ENCODE assay signal across 15 mouse cellular contexts in the genomic region with DNA sequence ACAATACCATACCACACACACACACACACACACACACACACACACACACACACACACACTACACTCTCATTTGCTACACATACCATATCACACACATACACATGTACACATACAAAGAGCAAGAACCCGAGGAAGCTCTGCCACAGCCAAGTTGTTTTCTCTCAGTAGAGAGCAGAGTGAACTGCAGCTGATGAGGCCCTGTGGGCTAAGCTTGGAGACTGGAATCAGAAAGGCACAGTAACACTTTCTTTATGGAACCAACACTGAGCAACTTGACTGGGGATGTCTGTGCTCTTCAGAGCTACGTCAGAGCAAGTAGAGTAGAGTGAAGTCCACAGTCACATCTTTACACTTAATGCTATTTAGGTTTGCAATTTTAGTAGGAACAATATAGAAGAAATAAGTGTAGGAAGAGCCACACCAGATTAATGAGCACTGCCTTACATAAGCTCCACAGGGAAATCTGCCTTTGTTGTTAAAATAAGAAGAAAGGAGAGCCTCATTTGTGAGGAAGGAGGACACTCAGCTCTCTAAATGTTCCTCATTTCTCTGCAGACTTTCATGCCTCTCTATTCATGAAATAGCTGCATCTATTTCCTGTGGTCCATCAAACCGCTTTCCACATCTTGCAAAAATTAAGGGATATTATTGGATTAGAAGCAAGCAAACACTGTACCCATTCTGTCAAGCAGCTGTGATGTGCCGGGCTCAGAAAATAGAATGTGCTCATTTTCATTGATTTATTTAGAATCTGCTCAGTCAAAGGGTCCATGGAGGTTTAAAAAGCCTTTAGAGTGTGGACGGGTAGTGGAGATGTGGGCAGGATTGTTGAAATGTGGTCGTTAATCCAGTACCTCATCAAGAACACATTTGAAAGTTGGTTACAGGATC.
DNase-seq lines count a peak whose midpoint lies in the region; ATAC-seq and TF ChIP-seq lines count a peak whose summit lies in the region.
"Had no signal": no experiment of that assay in that cellular context is flagged by ENCODE, and none has a peak within 500 bp of the region (broad histone marks: within the 10 kb centered on the region; RNA-seq: fewer than 3 reads in every experiment).

No protein-coding gene starts in this region.

- H3K4me1 ChIP-seq in hindbrain, embryonic 11.5 days (replicated peaks; ENCODE audit: control insufficient read depth, insufficient read depth, low read length): no peaks in the 10 kb centered on the region
- no peaks in the 10 kb centered on the region for H3K4me1 ChIP-seq in hindbrain, postnatal 0 days (ENCODE audit: insufficient read depth, low read length)
- H3K4me1 ChIP-seq in midbrain, embryonic 14.5 days (ENCODE audit: control insufficient read depth, insufficient read depth, low read length): no peaks in the 10 kb centered on the region
- H3K4me1 ChIP-seq in midbrain, embryonic 15.5 days: 0 out of 2 replicates have a peak, but pooled peaks cover 3% of the 10 kb centered on the region
- H3K4me1 ChIP-seq in hindbrain, embryonic 13.5 days (replicated peaks): peaks cover 9% of the 10 kb centered on the region
- no peaks in the 10 kb centered on the region for H3K4me1 ChIP-seq in midbrain, embryonic 16.5 days (ENCODE audit: control insufficient read depth, insufficient read depth, low read length)
- H3K4me1 ChIP-seq: limb, embryonic 12.5 days had no signal

- H3K9me3 ChIP-seq in hindbrain, embryonic 11.5 days (ENCODE audit: control insufficient read depth, low read length): no peaks in the 10 kb centered on the region
- H3K9me3 ChIP-seq in hindbrain, postnatal 0 days (ENCODE audit: low read length): no peaks in the 10 kb centered on the region
- no peaks in the 10 kb centered on the region for H3K9me3 ChIP-seq in midbrain, embryonic 14.5 days (ENCODE audit: control insufficient read depth, low read length)
- no peaks in the 10 kb centered on the region for H3K9me3 ChIP-seq in midbrain, embryonic 15.5 days
- H3K9me3 ChIP-seq in hindbrain, embryonic 13.5 days: no peaks in the 10 kb centered on the region
- H3K9me3 ChIP-seq in midbrain, embryonic 16.5 days (replicated peaks; ENCODE audit: control insufficient read depth, low read length, poor library complexity, severe bottlenecking): no peaks in the 10 kb centered on the region
- H3K9me3 ChIP-seq: limb, embryonic 12.5 days had no signal

- WGBS in hindbrain, embryonic 11.5 days: 77% methylated on average over 6 of the region's 6 CpGs
- WGBS in hindbrain, postnatal 0 days: 63% methylated on average over 6 of the region's 6 CpGs
- 55% methylated on average over 6 of the region's 6 CpGs for WGBS in midbrain, embryonic 14.5 days
- 52% methylated on average over 6 of the region's 6 CpGs for WGBS in midbrain, embryonic 15.5 days
- WGBS in hindbrain, embryonic 13.5 days: 60% methylated on average over 6 of the region's 6 CpGs
- WGBS in midbrain, embryonic 16.5 days: 47% methylated on average over 6 of the region's 6 CpGs

- no peak overlapping the region for H3K4me2 ChIP-seq in hindbrain, embryonic 11.5 days (replicated peaks; ENCODE audit: low read depth, low read length)
- H3K4me2 ChIP-seq in hindbrain, postnatal 0 days (ENCODE audit: low read depth, low read length): no peak overlapping the region
- H3K4me2 ChIP-seq in midbrain, embryonic 14.5 days (ENCODE audit: low read length): no peak overlapping the region
- no peak overlapping the region for H3K4me2 ChIP-seq in midbrain, embryonic 15.5 days
- H3K4me2 ChIP-seq in hindbrain, embryonic 13.5 days: no peak overlapping the region
- no peak overlapping the region for H3K4me2 ChIP-seq in midbrain, embryonic 16.5 days (ENCODE audit: low read length)
- H3K4me2 ChIP-seq: limb, embryonic 12.5 days had no signal

- ATAC-seq in hindbrain, embryonic 11.5 days (ENCODE audit: low FRiP score): peak; percentile 47; the same call in 1 of the 2 replicates
- ATAC-seq in hindbrain, postnatal 0 days: no peak
- ATAC-seq in midbrain, embryonic 14.5 days (ENCODE audit: low FRiP score, low TSS enrichment): no peak
- no peak for ATAC-seq in midbrain, embryonic 15.5 days (replicated peaks)
- no peak for ATAC-seq in hindbrain, embryonic 13.5 days (ENCODE audit: low FRiP score)
- peak; percentile 17; the same call in 1 of the 2 replicates for ATAC-seq in midbrain, embryonic 16.5 days
- ATAC-seq: intestine, postnatal 0 days had no signal

- no peaks in the 10 kb centered on the region for H3K36me3 ChIP-seq in hindbrain, embryonic 11.5 days (ENCODE audit: control insufficient read depth, insufficient read depth, low read length)
- no peaks in the 10 kb centered on the region for H3K36me3 ChIP-seq in hindbrain, postnatal 0 days (ENCODE audit: insufficient read depth, low read length)
- no peaks in the 10 kb centered on the region for H3K36me3 ChIP-seq in midbrain, embryonic 14.5 days (ENCODE audit: control insufficient read depth, insufficient read depth, low read length)
- H3K36me3 ChIP-seq in midbrain, embryonic 15.5 days (replicated peaks): no peaks in the 10 kb centered on the region
- H3K36me3 ChIP-seq in hindbrain, embryonic 13.5 days: no peaks in the 10 kb centered on the region
- H3K36me3 ChIP-seq in midbrain, embryonic 16.5 days (ENCODE audit: control insufficient read depth, insufficient read depth, low read length): no peaks in the 10 kb centered on the region
- H3K36me3 ChIP-seq: limb, embryonic 12.5 days had no signal

- no peak for TF ChIP-seq CTCF in hindbrain, postnatal 0 days (IDR thresholded peaks at IDR 0.05; ENCODE audit: low read depth)

- no peaks in the 10 kb centered on the region for H3K27me3 ChIP-seq in hindbrain, embryonic 11.5 days (ENCODE audit: control insufficient read depth, insufficient read depth, low read length)
- H3K27me3 ChIP-seq in hindbrain, postnatal 0 days (ENCODE audit: insufficient read depth, low read length): no peaks in the 10 kb centered on the region
- no peaks in the 10 kb centered on the region for H3K27me3 ChIP-seq in midbrain, embryonic 14.5 days (ENCODE audit: control insufficient read depth, insufficient read depth, low read length)
- no peaks in the 10 kb centered on the region for H3K27me3 ChIP-seq in midbrain, embryonic 15.5 days (replicated peaks)
- H3K27me3 ChIP-seq in hindbrain, embryonic 13.5 days: no peaks in the 10 kb centered on the region
- no peaks in the 10 kb centered on the region for H3K27me3 ChIP-seq in midbrain, embryonic 16.5 days (ENCODE audit: control insufficient read depth, insufficient read depth, low read depth, low read length)
- H3K27me3 ChIP-seq: limb, embryonic 12.5 days had no signal

- no peak overlapping the region for H3K27ac ChIP-seq in hindbrain, embryonic 11.5 days (ENCODE audit: low read depth, low read length)
- no peak overlapping the region for H3K27ac ChIP-seq in hindbrain, postnatal 0 days
- peak overlapping the region; percentile 34; the same call in 1 of the 2 replicates for H3K27ac ChIP-seq in midbrain, embryonic 14.5 days (replicated peaks; ENCODE audit: low read depth, low read length)
- H3K27ac ChIP-seq in midbrain, embryonic 15.5 days: no peak overlapping the region
- peak overlapping the region; percentile 60; the same call in 1 of the 2 replicates for H3K27ac ChIP-seq in hindbrain, embryonic 13.5 days
- no peak overlapping the region for H3K27ac ChIP-seq in midbrain, embryonic 16.5 days (ENCODE audit: low read length)
- H3K27ac ChIP-seq: limb, embryonic 12.5 days; macrophage had no signal

- DNase-seq in hindbrain, embryonic 11.5 days (ENCODE audit: low spot score): no peak
- no peak for DNase-seq in hindbrain, postnatal 0 days (ENCODE audit: low spot score)
- DNase-seq in midbrain, embryonic 14.5 days: peak; percentile 15
- no peak for DNase-seq in adrenal gland, postnatal 14 days
- DNase-seq in adrenal gland, adult 8-10 months: no peak
- DNase-seq: adrenal gland, postnatal 10 days; gastrocnemius, postnatal 14 days; kidney, postnatal 10 days; thymus, adult 18-20 months had no signal

- no peak overlapping the region for H3K9ac ChIP-seq in hindbrain, embryonic 11.5 days (ENCODE audit: low read depth, low read length)
- H3K9ac ChIP-seq in hindbrain, postnatal 0 days (replicated peaks; ENCODE audit: low read length): no peak overlapping the region
- no peak overlapping the region for H3K9ac ChIP-seq in midbrain, embryonic 14.5 days (replicated peaks; ENCODE audit: low read length)
- no peak overlapping the region for H3K9ac ChIP-seq in midbrain, embryonic 15.5 days
- no peak overlapping the region for H3K9ac ChIP-seq in hindbrain, embryonic 13.5 days
- H3K9ac ChIP-seq in midbrain, embryonic 16.5 days (ENCODE audit: low read depth, low read length): no peak overlapping the region
- H3K9ac ChIP-seq: limb, embryonic 12.5 days had no signal

- no peak overlapping the region for H3K4me3 ChIP-seq in hindbrain, embryonic 11.5 days (ENCODE audit: low read depth, low read length)
- H3K4me3 ChIP-seq in hindbrain, postnatal 0 days (ENCODE audit: low read length): no peak overlapping the region
- H3K4me3 ChIP-seq in midbrain, embryonic 14.5 days (replicated peaks; ENCODE audit: low read depth, low read length): no peak overlapping the region
- no peak overlapping the region for H3K4me3 ChIP-seq in midbrain, embryonic 15.5 days
- no peak overlapping the region for H3K4me3 ChIP-seq in hindbrain, embryonic 13.5 days
- H3K4me3 ChIP-seq in midbrain, embryonic 16.5 days (ENCODE audit: low read depth, low read length): no peak overlapping the region
- H3K4me3 ChIP-seq: limb, embryonic 12.5 days had no signal

Comparison
In these comparisons a context has a peak if more than half of its experiments do, and no peak if none do; other contexts are left out.
1. ATAC-seq: peak in hindbrain, embryonic 11.5 days (single experiment) and midbrain, embryonic 16.5 days (single experiment); none in hindbrain, postnatal 0 days (single experiment), midbrain, embryonic 14.5 days (single experiment), midbrain, embryonic 15.5 days (single experiment) and hindbrain, embryonic 13.5 days (single experiment).
2. H3K27ac ChIP-seq: peak in midbrain, embryonic 14.5 days (single experiment) and hindbrain, embryonic 13.5 days (single experiment); none in hindbrain, embryonic 11.5 days (single experiment), hindbrain, postnatal 0 days (single experiment), midbrain, embryonic 15.5 days (single experiment) and midbrain, embryonic 16.5 days (single experiment).